Mouse (Mus musculus) olfactory bulb, adult 2 months (tissue): ENCODE measurements around the gene Spink8.

Experiments
- CTCF ChIP-seq: fragments of 200-500 bp; IDR thresholded peaks from 2 replicates; pipeline ENCODE4 v1.5.1; 2012; ENCODE audit warnings: low read depth, mild to moderate bottlenecking, low read length, moderate library complexity; ENCODE audit not compliant: insufficient read depth
- POLR2A ChIP-seq: fragments of 200-500 bp; IDR thresholded peaks from 2 replicates; pipeline ENCODE4 v1.6.1; 2012; ENCODE audit warnings: mild to moderate bottlenecking, low read depth, low read length, moderate library complexity; ENCODE audit not compliant: insufficient read depth

DNA sequence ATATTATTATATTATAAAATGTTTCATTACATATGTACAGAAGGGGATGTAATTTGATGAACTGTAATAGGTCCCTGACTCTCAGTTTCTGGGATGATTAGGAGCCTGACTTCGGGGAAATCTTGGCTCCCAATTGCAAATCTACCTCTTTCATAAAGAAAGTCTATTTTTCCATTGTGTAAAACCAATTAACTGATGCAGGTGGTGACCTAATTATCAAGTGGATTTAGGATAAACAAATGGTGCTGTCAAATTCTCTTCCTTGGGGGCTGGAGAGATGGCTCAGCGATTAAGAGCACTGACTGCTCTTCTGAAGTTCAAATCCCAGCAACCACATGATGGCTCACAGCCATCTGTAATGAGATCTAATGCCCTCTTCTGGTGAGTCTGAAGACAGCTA, 16.3 kb upstream of the Spink8 start:
- no peak for TF ChIP-seq CTCF
- no peak for TF ChIP-seq POLR2A
